Mouse (Mus musculus): ENCODE data around the gene Dennd6b. TPM values are rescaled to one million over a fixed set of nuclear protein-coding genes. Genes with fewer than 3 reads are reported as not detected.

Dennd6b gene
- total and polyA plus RNA-seq, 3 experiments, result 6.1 to 11.4 TPM; not detected in 1

DNA sequence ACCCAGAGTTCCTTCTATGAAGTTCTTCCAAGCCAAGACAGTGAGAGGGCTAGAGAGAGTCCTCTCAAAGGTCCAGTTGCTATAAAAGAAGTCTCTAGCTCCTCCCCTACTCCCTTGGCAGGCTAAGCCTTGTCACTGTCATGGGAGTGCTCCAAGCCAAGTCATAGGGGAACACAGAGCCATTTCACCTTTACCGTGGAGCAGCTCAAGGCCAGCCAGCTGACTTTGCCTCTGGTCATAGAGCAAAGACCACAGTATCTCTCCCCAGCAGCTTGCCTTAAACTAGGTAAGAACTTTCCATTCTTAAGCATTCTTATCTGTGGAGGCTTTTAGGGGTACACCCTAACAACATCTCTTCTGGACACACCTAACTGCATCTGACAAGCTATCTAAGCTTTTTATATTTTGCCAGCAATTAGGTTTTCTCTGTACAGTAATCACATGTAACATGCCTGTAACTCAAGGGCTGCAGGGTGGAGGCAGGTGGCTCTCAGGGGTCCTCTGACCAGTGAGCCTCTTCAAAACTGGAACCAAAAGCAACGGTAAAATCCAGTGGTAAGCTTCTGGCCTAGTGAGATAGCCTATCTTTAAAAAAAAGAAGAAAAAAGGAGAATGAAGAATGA, 19.4 kb upstream of the Dennd6b start:
- Histone ChIP-seq H3K9me3 (replicated peaks; ENCODE audit: insufficient read depth, low read length) (no peaks in the 10 kb centered on the region), H3K9ac (ENCODE audit: control insufficient read depth, low read depth, low read length, poor library complexity, severe bottlenecking) (peak overlapping the region; percentile 70), H3K27me3 (ENCODE audit: control insufficient read depth in 1 of 2, insufficient read depth in 2 of 2, low read length in 2 of 2) (no peaks in the 10 kb centered on the region), H3K4me1 (ENCODE audit: control insufficient read depth in 1 of 2, insufficient read depth in 2 of 2, low read length in 2 of 2) (peaks cover 32 to 37% of the 10 kb centered on the region in 2 experiments), H3K36me3 (ENCODE audit: control insufficient read depth in 1 of 2, insufficient read depth in 2 of 2, low read length in 2 of 2) (peaks cover 6 to 39% of the 10 kb centered on the region in 2 experiments), H3K79me2 (ENCODE audit: control insufficient read depth, insufficient read depth, low read length, poor library complexity) (peaks cover 13% of the 10 kb centered on the region), H3K27ac (ENCODE audit: control insufficient read depth, low read depth, low read length) (peak overlapping the region; percentile 99), H3K4me3 (ENCODE audit: control insufficient read depth in 1 of 2, insufficient read depth in 1 of 2, low read depth in 2 of 2, low read length in 2 of 2) (peak overlapping the region; percentile 21 to 52)
- peak; percentile 84 for DNase-seq (ENCODE audit: low read depth, low spot score)
- TF ChIP-seq POLR2A (IDR thresholded peaks at IDR 0.05; ENCODE audit: control insufficient read depth in 1 of 2, insufficient read depth in 1 of 2, low read depth in 1 of 2, low read length in 2 of 2, poor library complexity in 1 of 2), result no peak
- 0 out of 2 replicates have a peak, but pooled peaks have one; percentile 64 for TF ChIP-seq ZMIZ1 (IDR thresholded peaks at IDR 0.05; ENCODE audit: low read depth, low read length)
- peak; percentile 37; the same call in 1 of the 2 replicates for TF ChIP-seq HCFC1 (IDR thresholded peaks at IDR 0.05; ENCODE audit: low read depth, low read length)
- peak; percentile 36; the same call in 1 of the 2 replicates for TF ChIP-seq MAFK (IDR thresholded peaks at IDR 0.05; ENCODE audit: borderline replicate concordance, low read depth, low read length)
- peak; percentile 88 for TF ChIP-seq GATA1 (IDR thresholded peaks at IDR 0.05; ENCODE audit: low read depth, low read length)
- TF ChIP-seq POLR2AphosphoS2 (IDR thresholded peaks at IDR 0.05; ENCODE audit: low read length), result peak; percentile 79
- no peak for TF ChIP-seq JUND (IDR thresholded peaks at IDR 0.05; ENCODE audit: low read depth, low read length)
- peak; percentile 86 for TF ChIP-seq MYB (IDR thresholded peaks at IDR 0.05; ENCODE audit: low read depth, low read length)
- TF ChIP-seq MEF2A (IDR thresholded peaks at IDR 0.05; ENCODE audit: extremely low read depth, insufficient replicate concordance, low read depth, low read length, poor library complexity, severe bottlenecking), result peak; percentile 48; the same call in 1 of the 2 replicates
- TF ChIP-seq POLR2AphosphoS5 (IDR thresholded peaks at IDR 0.05; ENCODE audit: borderline replicate concordance, low read depth, low read length), result no peak
- TF ChIP-seq EP300 (IDR thresholded peaks at IDR 0.05; ENCODE audit: low read depth in 1 of 2, low read length in 2 of 2), result peak; percentile 90 to 94
- TF ChIP-seq USF1 (IDR thresholded peaks at IDR 0.05; ENCODE audit: low read depth, low read length), result no peak
- peak; percentile 71 for TF ChIP-seq SIN3A (IDR thresholded peaks at IDR 0.05; ENCODE audit: low read length)
- TF ChIP-seq CHD1 (IDR thresholded peaks at IDR 0.05; ENCODE audit: low read depth, low read length), result 0 out of 2 replicates have a peak, but pooled peaks have one; percentile 83
- peak; percentile 94 for TF ChIP-seq TCF12 (IDR thresholded peaks at IDR 0.05; ENCODE audit: low read depth, low read length)
- peak; percentile 77 for TF ChIP-seq ETS1 (IDR thresholded peaks at IDR 0.05; ENCODE audit: low read depth, low read length)
- peak; percentile 80; the same call in 1 of the 2 replicates for TF ChIP-seq MXI1 (IDR thresholded peaks at IDR 0.05; ENCODE audit: low read depth, low read length)
- TF ChIP-seq ZNF384 (IDR thresholded peaks at IDR 0.05; ENCODE audit: low read depth, low read length), result peak; percentile 78; the same call in 1 of the 2 replicates
- no peak for TF ChIP-seq CTCF (IDR thresholded peaks at IDR 0.05 in 2 of 3, conservative IDR thresholded peaks at IDR 0.05 in 1 of 3; ENCODE audit: control insufficient read depth in 1 of 3, insufficient read depth in 1 of 3, low read depth in 2 of 3, low read length in 3 of 3, poor library complexity in 1 of 3, severe bottlenecking in 1 of 3)
- no peak for TF ChIP-seq TBP (IDR thresholded peaks at IDR 0.05; ENCODE audit: low read depth, low read length)
- TF ChIP-seq USF2 (IDR thresholded peaks at IDR 0.05; ENCODE audit: borderline replicate concordance in 1 of 2, insufficient read depth in 1 of 2, low read depth in 1 of 2, low read length in 2 of 2), result no peak
- no peak for TF ChIP-seq UBTF (IDR thresholded peaks at IDR 0.05; ENCODE audit: borderline replicate concordance, insufficient read depth, low read depth, low read length)
- TF ChIP-seq KAT2A (conservative IDR thresholded peaks at IDR 0.05; ENCODE audit: low read depth, low read length), result peak; percentile 51
- no peak for TF ChIP-seq ZC3H11A (IDR thresholded peaks at IDR 0.05; ENCODE audit: low read depth, low read length)
- no peak for TF ChIP-seq ELF1 (IDR thresholded peaks at IDR 0.05; ENCODE audit: low read depth, low read length)
- TF ChIP-seq CHD2 (IDR thresholded peaks at IDR 0.05; ENCODE audit: low read length), result no peak
- TF ChIP-seq RCOR1 (IDR thresholded peaks at IDR 0.05; ENCODE audit: low read depth, low read length), result peak; percentile 78
- TF ChIP-seq MYC (IDR thresholded peaks at IDR 0.05; ENCODE audit: low read depth, low read length), result no peak; the same call in 1 of the 2 replicates
- TF ChIP-seq MAX (IDR thresholded peaks at IDR 0.05; ENCODE audit: low read length), result peak; percentile 35
- 0 out of 2 replicates have a peak, but pooled peaks have one; percentile 4 for TF ChIP-seq BHLHE40 (IDR thresholded peaks at IDR 0.05; ENCODE audit: borderline replicate concordance, low read depth, low read length)
- TF ChIP-seq MAZ (IDR thresholded peaks at IDR 0.05; ENCODE audit: low read depth, low read length), result peak; percentile 52; the same call in 1 of the 2 replicates
- TF ChIP-seq TAL1 (IDR thresholded peaks at IDR 0.05; ENCODE audit: low read length), result peak; percentile 85
- TF ChIP-seq NELFE (IDR thresholded peaks at IDR 0.05; ENCODE audit: low read depth, low read length), result peak; percentile 47; the same call in 1 of the 2 replicates

Data from MEL (cell line).